Mouse (Mus musculus): ENCODE results near the gene Olfr263. TPM values are rescaled to one million over a fixed set of nuclear protein-coding genes. Genes with fewer than 3 reads are reported as not detected.

Olfr263 gene
- polyA plus RNA-seq, 1 experiment from 2014 or later: not detected

DNA sequence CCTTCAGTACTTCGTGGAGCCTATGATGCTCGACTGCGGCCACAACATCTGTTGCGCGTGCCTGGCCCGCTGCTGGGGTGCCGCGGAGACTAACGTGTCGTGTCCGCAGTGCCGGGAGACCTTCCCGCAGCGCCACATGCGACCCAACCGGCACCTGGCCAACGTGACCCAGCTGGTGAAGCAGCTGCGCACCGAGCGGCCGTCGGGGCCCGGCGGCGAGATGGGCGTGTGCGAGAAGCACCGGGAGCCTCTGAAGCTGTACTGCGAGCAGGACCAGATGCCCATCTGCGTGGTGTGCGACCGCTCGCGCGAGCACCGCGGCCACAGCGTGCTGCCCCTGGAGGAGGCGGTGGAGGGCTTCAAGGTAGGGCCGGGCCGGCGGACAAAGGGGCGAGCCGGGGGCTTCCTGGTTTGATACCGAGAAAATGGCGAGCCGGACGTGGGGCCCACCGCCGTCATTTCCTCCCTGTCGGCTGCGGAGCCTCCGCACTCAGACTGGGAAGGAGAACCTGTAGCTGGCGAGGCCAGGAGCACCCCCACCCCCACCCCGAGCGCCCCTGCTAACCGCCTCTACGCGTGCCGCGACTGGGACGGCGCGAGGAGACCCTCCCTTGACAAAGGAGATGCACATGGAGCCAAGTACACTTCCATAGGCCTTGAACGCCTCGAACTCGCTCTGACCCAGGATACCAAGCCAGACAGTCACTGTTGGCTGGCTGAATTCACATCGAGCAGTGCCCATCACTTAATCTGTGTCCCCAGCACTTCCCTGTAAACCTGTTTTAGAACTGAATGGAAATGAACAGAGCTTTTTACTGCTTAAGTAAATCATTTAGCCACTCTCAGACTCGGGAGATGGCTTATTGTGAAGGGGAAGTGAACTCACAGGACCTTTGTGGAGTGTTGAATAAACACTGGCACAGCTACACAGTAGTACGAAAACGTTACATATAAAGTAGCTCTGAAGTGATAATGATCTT, 51.4 kb downstream of the Olfr263 start:
- no peaks in the 10 kb centered on the region for H3K27me3 ChIP-seq
- under 1% methylated on average over 70 of the region's 71 CpGs for WGBS
- H3K4me1 ChIP-seq: peaks cover 40% of the 10 kb centered on the region
- H3K9me3 ChIP-seq: no peaks in the 10 kb centered on the region
- ATAC-seq (ENCODE audit: insufficient number of reproducible peaks, insufficient read depth, low FRiP score, low TSS enrichment, low read depth): peak; percentile 8; the same call in 1 of the 2 replicates
- peaks cover 41% of the 10 kb centered on the region for H3K36me3 ChIP-seq
- peak overlapping the region; percentile 91 for H3K9ac ChIP-seq
- peak overlapping the region; percentile 89 for H3K4me3 ChIP-seq
- H3K27ac ChIP-seq: peak overlapping the region; percentile 97
- H3K4me2 ChIP-seq: peak overlapping the region; percentile 68

DNA sequence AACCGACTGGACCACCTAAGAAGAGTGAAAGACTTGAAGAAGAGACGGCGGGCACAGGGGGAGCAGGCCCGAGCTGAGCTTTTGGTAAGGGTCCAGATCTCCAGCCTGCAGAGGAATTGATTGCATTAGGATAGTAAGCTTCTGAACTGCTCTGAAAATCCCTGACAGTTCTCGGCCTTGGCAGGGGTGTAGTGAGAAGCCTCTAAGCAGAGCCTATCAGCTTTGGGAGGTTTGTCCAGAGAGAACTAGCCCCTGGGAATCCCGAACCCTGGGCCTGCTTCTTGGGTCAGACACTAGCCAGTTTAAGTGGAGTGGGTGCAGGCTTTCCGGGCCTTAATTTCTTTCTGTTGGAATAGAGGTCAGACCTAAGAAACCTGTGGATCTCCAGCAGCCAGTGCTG, 52.6 kb downstream of the Olfr263 start:
- peak overlapping the region; percentile 89 for H3K4me3 ChIP-seq
- peak overlapping the region; percentile 68 for H3K4me2 ChIP-seq
- H3K9me3 ChIP-seq: no peaks in the 10 kb centered on the region
- H3K4me1 ChIP-seq: peaks cover 40% of the 10 kb centered on the region
- H3K36me3 ChIP-seq: peaks cover 53% of the 10 kb centered on the region
- peak overlapping the region; percentile 91 for H3K9ac ChIP-seq
- no peak overlapping the region for H3K27ac ChIP-seq
- 67% methylated on average over 7 of the region's 7 CpGs for WGBS
- ATAC-seq (ENCODE audit: insufficient number of reproducible peaks, insufficient read depth, low FRiP score, low TSS enrichment, low read depth): no peak
- H3K27me3 ChIP-seq: no peaks in the 10 kb centered on the region

DNA sequence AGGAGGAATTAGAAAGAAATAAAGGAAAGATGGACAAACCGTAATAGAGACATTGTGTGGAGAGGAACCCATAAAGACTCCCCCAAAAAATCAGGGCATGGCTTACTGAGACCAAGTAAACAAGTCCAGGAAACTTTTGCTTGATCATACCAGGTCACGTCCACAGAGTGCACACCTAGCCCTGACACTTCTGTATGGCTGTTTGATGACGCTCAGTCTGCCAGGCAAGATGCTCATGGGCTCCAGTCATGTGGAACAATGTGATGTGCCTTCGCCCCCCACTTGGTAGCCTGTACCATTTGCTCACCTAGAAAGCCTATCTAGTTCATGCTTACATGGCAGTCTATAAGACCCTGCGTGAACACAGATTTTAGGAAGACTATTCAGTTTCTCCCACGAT, 53.6 kb downstream of the Olfr263 start:
- 93% methylated on average over 6 of the region's 6 CpGs for WGBS
- H3K9ac ChIP-seq: no peak overlapping the region
- peaks cover 63% of the 10 kb centered on the region for H3K36me3 ChIP-seq
- peaks cover 40% of the 10 kb centered on the region for H3K4me1 ChIP-seq
- no peaks in the 10 kb centered on the region for H3K27me3 ChIP-seq
- H3K4me3 ChIP-seq: no peak overlapping the region
- no peak overlapping the region for H3K27ac ChIP-seq
- H3K9me3 ChIP-seq: no peaks in the 10 kb centered on the region
- no peak for ATAC-seq (ENCODE audit: insufficient number of reproducible peaks, insufficient read depth, low FRiP score, low TSS enrichment, low read depth)
- H3K4me2 ChIP-seq: no peak overlapping the region

DNA sequence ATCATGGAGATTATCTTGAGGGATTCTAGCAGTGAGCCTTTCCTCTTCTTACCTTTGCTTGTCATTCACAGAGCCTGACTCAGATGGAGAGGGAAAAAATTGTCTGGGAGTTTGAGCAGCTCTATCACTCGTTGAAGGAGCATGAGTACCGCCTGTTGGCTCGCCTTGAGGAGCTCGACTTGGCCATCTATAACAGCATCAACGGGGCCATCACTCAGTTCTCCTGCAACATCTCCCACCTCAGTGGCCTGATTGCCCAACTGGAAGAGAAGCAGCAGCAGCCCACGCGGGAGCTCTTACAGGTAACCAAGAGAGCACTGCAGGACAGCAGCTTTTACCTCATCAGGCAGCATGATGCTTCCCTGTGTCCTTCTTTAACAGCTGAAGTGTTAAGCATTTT, 54.2 kb downstream of the Olfr263 start:
- Histone ChIP-seq H3K27ac (no peak overlapping the region), H3K9me3 (no peaks in the 10 kb centered on the region), H3K36me3 (peaks cover 69% of the 10 kb centered on the region), H3K4me1 (peaks cover 38% of the 10 kb centered on the region), H3K4me3 (no peak overlapping the region), H3K4me2 (no peak overlapping the region), H3K9ac (no peak overlapping the region), H3K27me3 (no peaks in the 10 kb centered on the region)
- 86% methylated on average over 7 of the region's 7 CpGs for WGBS
- no peak for ATAC-seq (ENCODE audit: insufficient number of reproducible peaks, insufficient read depth, low FRiP score, low TSS enrichment, low read depth)

DNA sequence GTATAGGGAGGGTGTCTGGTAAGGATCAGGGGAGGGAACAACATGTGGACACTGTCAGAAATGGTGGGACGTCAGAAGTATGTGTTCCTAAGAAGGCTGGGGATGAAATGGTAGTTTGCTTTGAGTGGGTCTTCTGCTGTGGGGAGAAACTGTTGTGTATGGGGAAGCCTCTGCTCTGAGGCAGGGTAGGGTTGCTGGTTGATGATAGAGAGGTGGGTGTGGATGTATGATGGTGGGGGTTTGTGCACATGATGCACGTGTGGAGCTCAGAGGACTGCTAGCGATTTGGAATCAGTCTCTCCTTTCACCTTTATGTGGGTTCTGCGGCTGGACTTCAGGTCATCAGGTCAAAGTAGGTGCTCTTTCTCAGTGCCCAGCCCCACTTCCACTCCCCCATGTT, 56.1 kb downstream of the Olfr263 start:
- ATAC-seq (ENCODE audit: insufficient number of reproducible peaks, insufficient read depth, low FRiP score, low TSS enrichment, low read depth): no peak
- Histone ChIP-seq H3K9me3 (no peaks in the 10 kb centered on the region), H3K27me3 (no peaks in the 10 kb centered on the region), H3K36me3 (peaks cover 88% of the 10 kb centered on the region), H3K4me2 (no peak overlapping the region), H3K4me1 (peaks cover 33% of the 10 kb centered on the region), H3K9ac (no peak overlapping the region), H3K4me3 (no peak overlapping the region), H3K27ac (no peak overlapping the region)
- WGBS: 85% methylated on average over 4 of the region's 4 CpGs

Other genes with a start within 250 kb of the Olfr263 start
- 0.25 TPM in 1 of 2 replicates, not detected in the other for gene Olfr1370, start 54.7 kb upstream of the Olfr263 start, polyA plus RNA-seq (2015; fragmentation: Nextera tagmentation; extraction: Ambion mirVana)
- gene Olfr1369-ps1, start 18.2 kb upstream of the Olfr263 start, polyA plus RNA-seq (2015; fragmentation: Nextera tagmentation; extraction: Ambion mirVana): 0.06 TPM in 1 of 2 replicates, not detected in the other
- not detected in 2 replicates for gene Olfr1368, start 16.2 kb downstream of the Olfr263 start, polyA plus RNA-seq (2015; fragmentation: Nextera tagmentation; extraction: Ambion mirVana)
- gene Trim27, start 49.8 kb downstream of the Olfr263 start, polyA plus RNA-seq (2015; fragmentation: Nextera tagmentation; extraction: Ambion mirVana): 129 and 143 TPM in 2 replicates
- gene Gpx5, start 163.1 kb downstream of the Olfr263 start, polyA plus RNA-seq (2015; fragmentation: Nextera tagmentation; extraction: Ambion mirVana): not detected in 2 replicates
- gene Gpx6, start 182.5 kb downstream of the Olfr263 start, polyA plus RNA-seq (2015; fragmentation: Nextera tagmentation; extraction: Ambion mirVana): 0.38 and 0.39 TPM in 2 replicates
- gene Olfr1367, start 217.3 kb downstream of the Olfr263 start, polyA plus RNA-seq (2015; fragmentation: Nextera tagmentation; extraction: Ambion mirVana): not detected in 2 replicates
- gene Zscan12, start 233.2 kb downstream of the Olfr263 start, polyA plus RNA-seq (2015; fragmentation: Nextera tagmentation; extraction: Ambion mirVana): 12.8 and 13.6 TPM in 2 replicates

Data from embryonic facial prominence, embryonic 13.5 days (tissue).